Mouse (Mus musculus): ENCODE data around the gene Iba57. TPM values are rescaled to one million over a fixed set of nuclear protein-coding genes. Genes with fewer than 3 reads are reported as not detected.

Iba57 gene
- polyA plus RNA-seq, 1 experiment from 2014 or later = 7.1 TPM

GRCm38 (mm10) chr11:59164384-59164783 lies 845 bp upstream of the Iba57 start:
- peaks cover 3% of the 10 kb centered on the region; the same call in 1 of the 2 replicates for H3K27me3 ChIP-seq (ENCODE audit: insufficient read depth, poor library complexity, severe bottlenecking)
- H3K4me1 ChIP-seq (replicated peaks) = peaks cover 24% of the 10 kb centered on the region
- H3K36me3 ChIP-seq = peaks cover 13% of the 10 kb centered on the region; the same call in 1 of the 2 replicates
- peak overlapping the region; percentile 98 for H3K27ac ChIP-seq
- peak overlapping the region; percentile 85 for H3K4me3 ChIP-seq
- 88% methylated on average over 9 of the region's 9 CpGs for WGBS
- H3K9me3 ChIP-seq = no peaks in the 10 kb centered on the region
- DNase-seq (ENCODE audit: low spot score) = no peak

- peaks cover 24% of the 10 kb centered on the region for H3K4me1 ChIP-seq (replicated peaks)
- H3K36me3 ChIP-seq = peaks cover 24% of the 10 kb centered on the region
- DNase-seq (ENCODE audit: low spot score) = no peak
- H3K4me3 ChIP-seq = peak overlapping the region; percentile 85
- peak overlapping the region; percentile 98 for H3K27ac ChIP-seq
- no peaks in the 10 kb centered on the region for H3K27me3 ChIP-seq (ENCODE audit: insufficient read depth, poor library complexity, severe bottlenecking)
- WGBS = 59% methylated on average over 9 of the region's 9 CpGs
- no peaks in the 10 kb centered on the region for H3K9me3 ChIP-seq
Observed at GRCm38 (mm10) chr11:59162443-59163254, 890 bp downstream of the Iba57 start.

- Histone ChIP-seq H3K9me3 (no peaks in the 10 kb centered on the region), H3K4me1 (replicated peaks) (peaks cover 24% of the 10 kb centered on the region), H3K27ac (no peak overlapping the region; the same call in 1 of the 2 replicates), H3K36me3 (peaks cover 35% of the 10 kb centered on the region), H3K27me3 (ENCODE audit: insufficient read depth, poor library complexity, severe bottlenecking) (no peaks in the 10 kb centered on the region), H3K4me3 (no peak overlapping the region)
- WGBS = 76% methylated on average over 5 of the region's 5 CpGs
- no peak for DNase-seq (ENCODE audit: low spot score)
Observed at GRCm38 (mm10) chr11:59161398-59161797, 2.1 kb downstream of the Iba57 start.

- no peaks in the 10 kb centered on the region for H3K27me3 ChIP-seq (ENCODE audit: insufficient read depth, poor library complexity, severe bottlenecking)
- WGBS = 92% methylated on average over 4 of the region's 4 CpGs
- no peak for DNase-seq (ENCODE audit: low spot score)
- H3K36me3 ChIP-seq = peaks cover 46% of the 10 kb centered on the region
- H3K9me3 ChIP-seq = no peaks in the 10 kb centered on the region
- H3K4me3 ChIP-seq = no peak overlapping the region
- peaks cover 24% of the 10 kb centered on the region for H3K4me1 ChIP-seq (replicated peaks)
- H3K27ac ChIP-seq = no peak overlapping the region
Observed at GRCm38 (mm10) chr11:59159558-59159957, 4.0 kb downstream of the Iba57 start.

- no peaks in the 10 kb centered on the region for H3K27me3 ChIP-seq (ENCODE audit: insufficient read depth, poor library complexity, severe bottlenecking)
- H3K27ac ChIP-seq = no peak overlapping the region
- H3K4me3 ChIP-seq = no peak overlapping the region
- no peaks in the 10 kb centered on the region for H3K9me3 ChIP-seq
- WGBS = 90% methylated on average over 13 of the region's 13 CpGs
- peaks cover 46% of the 10 kb centered on the region for H3K36me3 ChIP-seq
- DNase-seq (ENCODE audit: low spot score) = no peak
- H3K4me1 ChIP-seq (replicated peaks) = peaks cover 20% of the 10 kb centered on the region
Observed at GRCm38 (mm10) chr11:59159099-59159498, 4.4 kb downstream of the Iba57 start.

- H3K27ac ChIP-seq = no peak overlapping the region
- no peaks in the 10 kb centered on the region for H3K9me3 ChIP-seq
- no peaks in the 10 kb centered on the region for H3K27me3 ChIP-seq (ENCODE audit: insufficient read depth, poor library complexity, severe bottlenecking)
- WGBS = 89% methylated on average over 5 of the region's 5 CpGs
- peaks cover 45% of the 10 kb centered on the region for H3K36me3 ChIP-seq
- DNase-seq (ENCODE audit: low spot score) = no peak
- H3K4me1 ChIP-seq (replicated peaks) = no peaks in the 10 kb centered on the region
- H3K4me3 ChIP-seq = no peak overlapping the region
Observed at GRCm38 (mm10) chr11:59155900-59156299, 7.6 kb downstream of the Iba57 start.

GRCm38 (mm10) chr11:59154220-59154619 lies 9.3 kb downstream of the Iba57 start:
- no peak for DNase-seq (ENCODE audit: low spot score)
- Histone ChIP-seq H3K27me3 (ENCODE audit: insufficient read depth, poor library complexity, severe bottlenecking) (no peaks in the 10 kb centered on the region), H3K36me3 (peaks cover 33% of the 10 kb centered on the region), H3K4me3 (no peak overlapping the region), H3K27ac (no peak overlapping the region), H3K9me3 (no peaks in the 10 kb centered on the region), H3K4me1 (replicated peaks) (no peaks in the 10 kb centered on the region)
- WGBS = 88% methylated on average over 7 of the region's 7 CpGs

- WGBS = 23% methylated on average over 3 of the region's 3 CpGs
- H3K36me3 ChIP-seq = peaks cover 14% of the 10 kb centered on the region
Observed at GRCm38 (mm10) chr11:59151729-59152128, 11.8 kb downstream of the Iba57 start.

GRCm38 (mm10) chr11:59149302-59149701 lies 14.2 kb downstream of the Iba57 start:
- Histone ChIP-seq H3K36me3 (no peaks in the 10 kb centered on the region), H3K27ac (no peak overlapping the region), H3K27me3 (ENCODE audit: insufficient read depth, poor library complexity, severe bottlenecking) (no peaks in the 10 kb centered on the region), H3K4me1 (replicated peaks) (no peaks in the 10 kb centered on the region), H3K4me3 (no peak overlapping the region), H3K9me3 (no peaks in the 10 kb centered on the region)
- DNase-seq (ENCODE audit: low spot score) = no peak
- 81% methylated on average over 3 of the region's 3 CpGs for WGBS

More at GRCm38 (mm10) chr11:59151729-59152128, 11.8 kb downstream of the Iba57 start:
- Histone ChIP-seq H3K4me1 (replicated peaks) (no peaks in the 10 kb centered on the region), H3K9me3 (no peaks in the 10 kb centered on the region), H3K27me3 (ENCODE audit: insufficient read depth, poor library complexity, severe bottlenecking) (no peaks in the 10 kb centered on the region), H3K27ac (no peak overlapping the region), H3K4me3 (no peak overlapping the region)
- DNase-seq (ENCODE audit: low spot score) = no peak

- DNase-seq (ENCODE audit: low spot score) = no peak
- WGBS = 77% methylated on average over 5 of the region's 5 CpGs
- H3K4me1 ChIP-seq (replicated peaks) = peaks cover 16% of the 10 kb centered on the region
- H3K9me3 ChIP-seq = no peaks in the 10 kb centered on the region
- no peaks in the 10 kb centered on the region for H3K36me3 ChIP-seq
- no peak overlapping the region for H3K4me3 ChIP-seq
- H3K27me3 ChIP-seq (ENCODE audit: insufficient read depth, poor library complexity, severe bottlenecking) = peaks cover 17% of the 10 kb centered on the region
- H3K27ac ChIP-seq = no peak overlapping the region
Observed at GRCm38 (mm10) chr11:59142962-59143361, 20.6 kb downstream of the Iba57 start.

- H3K27ac ChIP-seq = no peak overlapping the region
- WGBS = 12% methylated on average over 14 of the region's 14 CpGs
- peaks cover 16% of the 10 kb centered on the region for H3K4me1 ChIP-seq (replicated peaks)
- no peaks in the 10 kb centered on the region for H3K9me3 ChIP-seq
- DNase-seq (ENCODE audit: low spot score) = peak; percentile 58
- peaks cover 28% of the 10 kb centered on the region for H3K27me3 ChIP-seq (ENCODE audit: insufficient read depth, poor library complexity, severe bottlenecking)
- H3K36me3 ChIP-seq = no peaks in the 10 kb centered on the region
- H3K4me3 ChIP-seq = peak overlapping the region; percentile 36
Observed at GRCm38 (mm10) chr11:59141772-59142370, 21.7 kb downstream of the Iba57 start.

- Histone ChIP-seq H3K4me3 (no peak overlapping the region), H3K27ac (no peak overlapping the region), H3K9me3 (no peaks in the 10 kb centered on the region), H3K4me1 (replicated peaks) (peaks cover 35% of the 10 kb centered on the region), H3K27me3 (ENCODE audit: insufficient read depth, poor library complexity, severe bottlenecking) (peaks cover 59% of the 10 kb centered on the region), H3K36me3 (no peaks in the 10 kb centered on the region)
- WGBS = 65% methylated on average over 19 of the region's 19 CpGs
- DNase-seq (ENCODE audit: low spot score) = no peak
Observed at GRCm38 (mm10) chr11:59138537-59139486, 24.7 kb downstream of the Iba57 start.

All from hindbrain, embryonic 10.5 days (tissue).